Mouse (Mus musculus): ENCODE results near the gene Nol9. TPM values are rescaled to one million over a fixed set of nuclear protein-coding genes. Genes with fewer than 3 reads are reported as not detected.

Nol9 gene
- polyA plus RNA-seq, 1 experiment from 2014 or later: 25.8 TPM

DNA sequence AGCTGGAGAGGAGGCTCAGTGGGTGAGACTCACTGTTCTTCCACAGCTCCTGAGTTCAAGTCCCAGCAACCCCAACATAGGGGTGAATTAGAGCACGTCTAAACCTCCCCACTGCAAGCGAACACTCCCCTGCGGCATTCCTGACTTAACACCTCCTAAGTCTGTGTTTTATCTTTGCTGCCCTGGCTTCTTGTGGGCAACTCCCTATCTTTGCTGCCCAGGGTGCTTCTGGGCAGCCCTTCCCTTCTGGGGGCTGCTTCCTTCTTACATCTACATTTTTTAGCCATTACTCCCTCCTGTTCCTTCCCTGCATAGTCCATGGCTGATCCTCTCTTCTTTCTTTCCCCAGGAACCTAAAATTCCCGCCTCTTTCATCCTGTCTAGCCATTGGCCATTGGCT is 71.6 kb downstream of the Nol9 start:
- peaks cover 18% of the 10 kb centered on the region for H3K4me1 ChIP-seq (ENCODE audit: control insufficient read depth, insufficient read depth, low read length)
- WGBS: 82% methylated on average over 4 of the region's 4 CpGs

More for the DNA sequence above, 71.6 kb downstream of the Nol9 start:
- Histone ChIP-seq H3K36me3 (ENCODE audit: control insufficient read depth, insufficient read depth, low read length) (peaks cover 5% of the 10 kb centered on the region; the same call in 1 of the 2 replicates), H3K9me3 (ENCODE audit: control insufficient read depth, low read length) (no peaks in the 10 kb centered on the region), H3K27ac (replicated peaks; ENCODE audit: low read depth, low read length) (no peak overlapping the region), H3K27me3 (ENCODE audit: control insufficient read depth, insufficient read depth, low read length) (peaks cover 21% of the 10 kb centered on the region), H3K4me3 (replicated peaks; ENCODE audit: low read depth, low read length) (no peak overlapping the region), H3K4me2 (ENCODE audit: low read length) (no peak overlapping the region), H3K9ac (replicated peaks; ENCODE audit: low read length) (no peak overlapping the region)
- DNase-seq (no peak), ATAC-seq (ENCODE audit: low FRiP score, low TSS enrichment) (no peak)

Other genes with a start within 250 kb of the Nol9 start
- gene Camta1, start 177.4 kb upstream of the Nol9 start, polyA plus RNA-seq (2014; fragmentation: Nextera tagmentation; extraction: Ambion mirVana): 157 and 164 TPM in 2 replicates
- gene Dnajc11, start 105.6 kb upstream of the Nol9 start, polyA plus RNA-seq (2014; fragmentation: Nextera tagmentation; extraction: Ambion mirVana): 69.2 and 75.2 TPM in 2 replicates
- gene Thap3, start 50.3 kb upstream of the Nol9 start, polyA plus RNA-seq (2014; fragmentation: Nextera tagmentation; extraction: Ambion mirVana): 23.1 and 31.2 TPM in 2 replicates
- 16.9 and 19.0 TPM in 2 replicates for gene Phf13, start 43.1 kb upstream of the Nol9 start, polyA plus RNA-seq (2014; fragmentation: Nextera tagmentation; extraction: Ambion mirVana)
- gene Klhl21, start 30.5 kb upstream of the Nol9 start, polyA plus RNA-seq (2014; fragmentation: Nextera tagmentation; extraction: Ambion mirVana): 1.5 and 1.6 TPM in 2 replicates
- 19.7 and 21.8 TPM in 2 replicates for gene Zbtb48, start 11.7 kb upstream of the Nol9 start, polyA plus RNA-seq (2014; fragmentation: Nextera tagmentation; extraction: Ambion mirVana)
- 1.2 and 1.3 TPM in 2 replicates for gene Tas1r1, start 753 bp upstream of the Nol9 start, polyA plus RNA-seq (2014; fragmentation: Nextera tagmentation; extraction: Ambion mirVana)
- gene Plekhg5, start 33.2 kb downstream of the Nol9 start, polyA plus RNA-seq (2014; fragmentation: Nextera tagmentation; extraction: Ambion mirVana): 7.0 and 8.0 TPM in 2 replicates
- 0.54 and 1.2 TPM in 2 replicates for gene Tnfrsf25, start 76.6 kb downstream of the Nol9 start, polyA plus RNA-seq (2014; fragmentation: Nextera tagmentation; extraction: Ambion mirVana)
- not detected in 2 replicates for gene Espn, start 113.0 kb downstream of the Nol9 start, polyA plus RNA-seq (2014; fragmentation: Nextera tagmentation; extraction: Ambion mirVana)
- gene Hes2, start 119.5 kb downstream of the Nol9 start, polyA plus RNA-seq (2014; fragmentation: Nextera tagmentation; extraction: Ambion mirVana): not detected in 2 replicates
- gene Acot7, start 138.8 kb downstream of the Nol9 start, polyA plus RNA-seq (2014; fragmentation: Nextera tagmentation; extraction: Ambion mirVana): 276 and 368 TPM in 2 replicates
- gene Gpr153, start 234.9 kb downstream of the Nol9 start, polyA plus RNA-seq (2014; fragmentation: Nextera tagmentation; extraction: Ambion mirVana): 14.0 and 15.2 TPM in 2 replicates

Data from midbrain, embryonic 14.5 days (tissue).